Mouse (Mus musculus) MEL (cell line): ENCODE measurements around the gene Egfr.

Source experiments
- CTCF ChIP-seq, 3 experiments: IDR thresholded peaks in 2 of 3; conservative IDR thresholded peaks in 1 of 3; 2 replicates each; pipeline ENCODE4 v1.5.1; 2011 to 2012; ENCODE audit warnings: low read length in 3 of 3, low read depth in 2 of 3, mild to moderate bottlenecking in 2 of 3, improper control_type of control experiment in 1 of 3, inconsistent platforms in 1 of 3, mixed read lengths in 1 of 3, moderate library complexity in 1 of 3; ENCODE audit not compliant: control insufficient read depth in 1 of 3, insufficient read depth in 1 of 3, poor library complexity in 1 of 3, severe bottlenecking in 1 of 3
- MAFK ChIP-seq: IDR thresholded peaks from 2 replicates; pipeline ENCODE4 v1.6.1; 2011; ENCODE audit warnings: low read depth, mild to moderate bottlenecking, low read length, improper control_type of control experiment, borderline replicate concordance
- POLR2A ChIP-seq, 2 experiments: IDR thresholded peaks; 2 replicates each; pipeline ENCODE4 v1.6.1; 2011 to 2012; ENCODE audit warnings: low read length in 2 of 2, mild to moderate bottlenecking in 2 of 2, control low read depth in 1 of 2, improper control_type of control experiment in 1 of 2, low read depth in 1 of 2, moderate library complexity in 1 of 2; ENCODE audit not compliant: control insufficient read depth in 1 of 2, insufficient read depth in 1 of 2, poor library complexity in 1 of 2
- UBTF ChIP-seq: IDR thresholded peaks from 2 replicates; pipeline ENCODE4 v1.6.1; 2012; ENCODE audit warnings: low read depth, mild to moderate bottlenecking, inconsistent platforms, low read length, improper control_type of control experiment, moderate library complexity, borderline replicate concordance; ENCODE audit not compliant: insufficient read depth

- TF ChIP-seq CTCF (IDR thresholded peaks at IDR 0.05 in 2 of 3, conservative IDR thresholded peaks at IDR 0.05 in 1 of 3; ENCODE audit: control insufficient read depth in 1 of 3, insufficient read depth in 1 of 3, low read depth in 2 of 3, low read length in 3 of 3, poor library complexity in 1 of 3, severe bottlenecking in 1 of 3) (no peak), POLR2A (IDR thresholded peaks at IDR 0.05; ENCODE audit: control insufficient read depth in 1 of 2, insufficient read depth in 1 of 2, low read depth in 1 of 2, low read length in 2 of 2, poor library complexity in 1 of 2) (no peak), UBTF (no peak), MAFK (no peak)
Observed at GRCm38 (mm10) chr11:16761184-16761583, 9.2 kb downstream of the Egfr start.
